Mouse (Mus musculus) neural tube, embryonic 13.5 days (tissue): Measurements from ENCODE around the gene Ddx23. TPM values are rescaled to one million over a fixed set of nuclear protein-coding genes. Genes with fewer than 3 reads are reported as not detected.
A peak's percentile ranks its signal among the peaks of the same experiment; 100 is the strongest.

Experiments used
- ATAC-seq: fragments of 200-750 bp; cut with Nextera tagmentation; 2 replicates; pipeline ENCODE4 v1.8.0; 2017; ENCODE audit warnings: low read depth, mild to moderate bottlenecking, moderate TSS enrichment, moderate library complexity
- H3K27ac ChIP-seq: fragments of 300-500 bp; sonication (generic); replicated peaks from 2 replicates; pipeline ENCODE4 v1.5.1; 2015; ENCODE audit warnings: moderate library complexity, mild to moderate bottlenecking, inconsistent platforms
- H3K27me3 ChIP-seq: fragments of 300-500 bp; sonication (generic); 2 replicates; pipeline ENCODE4 v1.6.1; 2015; ENCODE audit warnings: mild to moderate bottlenecking, inconsistent platforms
- H3K36me3 ChIP-seq: fragments of 300-500 bp; sonication (generic); 2 replicates; pipeline ENCODE4 v1.6.1; 2015; ENCODE audit warnings: mild to moderate bottlenecking, inconsistent platforms
- H3K4me1 ChIP-seq: fragments of 300-500 bp; sonication (generic); replicated peaks from 2 replicates; pipeline ENCODE4 v1.6.1; 2015; ENCODE audit warnings: inconsistent platforms
- H3K4me2 ChIP-seq: fragments of 300-500 bp; sonication (generic); 2 replicates; pipeline ENCODE4 v1.6.1; 2015; ENCODE audit warnings: inconsistent platforms, mild to moderate bottlenecking, moderate library complexity
- H3K4me3 ChIP-seq: fragments of 300-500 bp; sonication (generic); 2 replicates; pipeline ENCODE4 v1.5.1; 2015; ENCODE audit warnings: mild to moderate bottlenecking, inconsistent platforms
- H3K9ac ChIP-seq: fragments of 300-500 bp; sonication (generic); 2 replicates; pipeline ENCODE4 v1.6.1; 2015; ENCODE audit warnings: moderate library complexity, mild to moderate bottlenecking, inconsistent platforms
- H3K9me3 ChIP-seq: fragments of 300-500 bp; sonication (generic); 2 replicates; pipeline ENCODE4 v1.6.1; 2016; ENCODE audit warnings: inconsistent platforms
- WGBS: fragments of 180-500 bp; shearing (Covaris S2); methylation state at CpG from one replicate; pipeline ENCODE4 v1.1.7; 2015; 5-methylcytosine and 5-hydroxymethylcytosine counted together
- polyA plus RNA-seq: library from polyadenylated mRNA; unstranded; fragments of >200 nt; fragmentation: Nextera tagmentation; extraction: Ambion mirVana; gene quantifications from 2 replicates; pipeline ENCODE4 v1.2.1, GENCODE M21; 2015

Ddx23 gene
- polyA plus RNA-seq, 1 experiment from 2014 or later: 21.7 TPM

GRCm38 (mm10) chr15:98640157-98640556 is 22.5 kb downstream of the Ddx23 start:
- H3K9ac ChIP-seq: no peak overlapping the region
- H3K36me3 ChIP-seq: peaks cover 64% of the 10 kb centered on the region
- H3K27ac ChIP-seq: no peak overlapping the region
- no peak overlapping the region for H3K4me3 ChIP-seq
- H3K4me2 ChIP-seq: no peak overlapping the region
- H3K9me3 ChIP-seq: no peaks in the 10 kb centered on the region
- ATAC-seq: no peak
- H3K27me3 ChIP-seq: no peaks in the 10 kb centered on the region
- WGBS: 35% methylated on average over 8 of the region's 8 CpGs
- peaks cover 28% of the 10 kb centered on the region for H3K4me1 ChIP-seq

- Histone ChIP-seq H3K27ac (no peak overlapping the region), H3K4me1 (peaks cover 49% of the 10 kb centered on the region), H3K27me3 (peaks cover 8% of the 10 kb centered on the region), H3K36me3 (peaks cover 34% of the 10 kb centered on the region), H3K9ac (peak overlapping the region; percentile 94), H3K4me3 (peak overlapping the region; percentile 62), H3K9me3 (no peaks in the 10 kb centered on the region), H3K4me2 (peak overlapping the region; percentile 88)
- ATAC-seq: no peak
- 35% methylated on average over 3 of the region's 3 CpGs for WGBS
Measured at GRCm38 (mm10) chr15:98637155-98637554, 25.5 kb downstream of the Ddx23 start.

- H3K4me1 ChIP-seq: peaks cover 56% of the 10 kb centered on the region
- 29% methylated on average over 5 of the region's 5 CpGs for WGBS
- peaks cover 10% of the 10 kb centered on the region for H3K27me3 ChIP-seq
- peak overlapping the region; percentile 62 for H3K4me3 ChIP-seq
- H3K36me3 ChIP-seq: peaks cover 28% of the 10 kb centered on the region
- ATAC-seq: no peak
- peak overlapping the region; percentile 59 for H3K27ac ChIP-seq
- no peaks in the 10 kb centered on the region for H3K9me3 ChIP-seq
- H3K4me2 ChIP-seq: peak overlapping the region; percentile 88
- H3K9ac ChIP-seq: peak overlapping the region; percentile 94
Measured at GRCm38 (mm10) chr15:98636517-98636916, 26.2 kb downstream of the Ddx23 start.

- Histone ChIP-seq H3K27me3 (peaks cover 17% of the 10 kb centered on the region), H3K9ac (peak overlapping the region; percentile 94), H3K27ac (peak overlapping the region; percentile 96), H3K4me1 (peaks cover 67% of the 10 kb centered on the region), H3K9me3 (no peaks in the 10 kb centered on the region), H3K4me3 (peak overlapping the region; percentile 62), H3K36me3 (peaks cover 16% of the 10 kb centered on the region), H3K4me2 (peak overlapping the region; percentile 88)
- under 1% methylated on average over 21 of the region's 21 CpGs for WGBS
- peak; percentile 8; the same call in 1 of the 2 replicates for ATAC-seq
Measured at GRCm38 (mm10) chr15:98635291-98635841, 27.3 kb downstream of the Ddx23 start.

GRCm38 (mm10) chr15:98634541-98635081 is 28.1 kb downstream of the Ddx23 start:
- peaks cover 22% of the 10 kb centered on the region for H3K27me3 ChIP-seq
- under 1% methylated on average over 52 of the region's 65 CpGs for WGBS
- H3K36me3 ChIP-seq: peaks cover 9% of the 10 kb centered on the region
- H3K4me3 ChIP-seq: peak overlapping the region; percentile 62
- peak overlapping the region; percentile 88 for H3K4me2 ChIP-seq
- peak overlapping the region; percentile 96 for H3K27ac ChIP-seq
- H3K9ac ChIP-seq: peak overlapping the region; percentile 94
- H3K9me3 ChIP-seq: no peaks in the 10 kb centered on the region
- peaks cover 69% of the 10 kb centered on the region for H3K4me1 ChIP-seq
- ATAC-seq: peak; percentile 60

GRCm38 (mm10) chr15:98633822-98634470 is 28.7 kb downstream of the Ddx23 start:
- H3K4me3 ChIP-seq: peak overlapping the region; percentile 62
- H3K4me2 ChIP-seq: peak overlapping the region; percentile 88
- H3K36me3 ChIP-seq: peaks cover 2% of the 10 kb centered on the region; the same call in 1 of the 2 replicates
- WGBS: 1% methylated on average over 25 of the region's 25 CpGs
- no peaks in the 10 kb centered on the region for H3K9me3 ChIP-seq
- ATAC-seq: no peak
- H3K27ac ChIP-seq: peak overlapping the region; percentile 96
- H3K9ac ChIP-seq: peak overlapping the region; percentile 94
- H3K27me3 ChIP-seq: peaks cover 22% of the 10 kb centered on the region
- peaks cover 76% of the 10 kb centered on the region for H3K4me1 ChIP-seq

GRCm38 (mm10) chr15:98632921-98633320 is 29.8 kb downstream of the Ddx23 start:
- Histone ChIP-seq H3K4me3 (peak overlapping the region; percentile 62), H3K4me2 (peak overlapping the region; percentile 88), H3K9ac (peak overlapping the region; percentile 94), H3K9me3 (no peaks in the 10 kb centered on the region), H3K27me3 (peaks cover 22% of the 10 kb centered on the region), H3K36me3 (no peaks in the 10 kb centered on the region; the same call in 1 of the 2 replicates), H3K4me1 (peaks cover 86% of the 10 kb centered on the region), H3K27ac (peak overlapping the region; percentile 96)
- 1% methylated on average over 4 of the region's 4 CpGs for WGBS
- ATAC-seq: no peak

GRCm38 (mm10) chr15:98632107-98632744 is 30.5 kb downstream of the Ddx23 start:
- ATAC-seq: peak; percentile 24
- Histone ChIP-seq H3K27ac (peak overlapping the region; percentile 96), H3K9me3 (no peaks in the 10 kb centered on the region), H3K4me2 (peak overlapping the region; percentile 88), H3K4me3 (peak overlapping the region; percentile 62), H3K9ac (peak overlapping the region; percentile 94), H3K4me1 (peaks cover 80% of the 10 kb centered on the region), H3K36me3 (no peaks in the 10 kb centered on the region; the same call in 1 of the 2 replicates), H3K27me3 (peaks cover 22% of the 10 kb centered on the region)
- WGBS: under 1% methylated on average over 25 of the region's 25 CpGs

GRCm38 (mm10) chr15:98631493-98631892 is 31.2 kb downstream of the Ddx23 start:
- peak overlapping the region; percentile 94 for H3K9ac ChIP-seq

GRCm38 (mm10) chr15:98630540-98630939 is 32.2 kb downstream of the Ddx23 start, which contains the start of gene Cacnb3:
Gene Cacnb3 (plus strand): TSS chr15:98630840.
- Histone ChIP-seq H3K9ac (peak within 1 kb of the TSS; percentile 94), H3K9me3 (no peaks in the 10 kb centered on the region), H3K4me2 (peak within 1 kb of the TSS; percentile 88), H3K4me1 (peaks cover 66% of the 10 kb centered on the region), H3K27ac (peak within 1 kb of the TSS; percentile 96; the same call in 1 of the 2 replicates), H3K36me3 (no peaks in the 10 kb centered on the region), H3K27me3 (peaks cover 22% of the 10 kb centered on the region), H3K4me3 (peak within 1 kb of the TSS; percentile 62)
- 31% methylated on average over 4 of the region's 4 CpGs for WGBS
- ATAC-seq: no peak

More at GRCm38 (mm10) chr15:98631493-98631892, 31.2 kb downstream of the Ddx23 start:
- Histone ChIP-seq H3K4me1 (peaks cover 72% of the 10 kb centered on the region), H3K36me3 (no peaks in the 10 kb centered on the region), H3K4me2 (peak overlapping the region; percentile 88), H3K9me3 (no peaks in the 10 kb centered on the region), H3K27me3 (peaks cover 22% of the 10 kb centered on the region), H3K4me3 (peak overlapping the region; percentile 62), H3K27ac (peak overlapping the region; percentile 96; the same call in 1 of the 2 replicates)
- WGBS: 1% methylated on average over 18 of the region's 18 CpGs
- 0 out of 2 replicates have a peak, but pooled peaks have one; percentile 3 for ATAC-seq

- Histone ChIP-seq H3K4me3 (no peak overlapping the region), H3K27ac (peak overlapping the region; percentile 78), H3K4me2 (no peak overlapping the region), H3K36me3 (no peaks in the 10 kb centered on the region), H3K9ac (peak overlapping the region; percentile 35), H3K9me3 (no peaks in the 10 kb centered on the region), H3K27me3 (peaks cover 22% of the 10 kb centered on the region), H3K4me1 (peaks cover 62% of the 10 kb centered on the region)
- no peak for ATAC-seq
- 40% methylated on average over 6 of the region's 6 CpGs for WGBS
Measured at GRCm38 (mm10) chr15:98629464-98629863, 33.2 kb downstream of the Ddx23 start.
